Mouse (Mus musculus): ENCODE results near the gene Agmat. TPM values are rescaled to one million over a fixed set of nuclear protein-coding genes. Genes with fewer than 3 reads are reported as not detected.
A peak's percentile ranks its signal among the peaks of the same experiment; 100 is the strongest.

Agmat gene
- polyA plus RNA-seq, 2 experiments, result 11.2 to 18.7 TPM

DNA sequence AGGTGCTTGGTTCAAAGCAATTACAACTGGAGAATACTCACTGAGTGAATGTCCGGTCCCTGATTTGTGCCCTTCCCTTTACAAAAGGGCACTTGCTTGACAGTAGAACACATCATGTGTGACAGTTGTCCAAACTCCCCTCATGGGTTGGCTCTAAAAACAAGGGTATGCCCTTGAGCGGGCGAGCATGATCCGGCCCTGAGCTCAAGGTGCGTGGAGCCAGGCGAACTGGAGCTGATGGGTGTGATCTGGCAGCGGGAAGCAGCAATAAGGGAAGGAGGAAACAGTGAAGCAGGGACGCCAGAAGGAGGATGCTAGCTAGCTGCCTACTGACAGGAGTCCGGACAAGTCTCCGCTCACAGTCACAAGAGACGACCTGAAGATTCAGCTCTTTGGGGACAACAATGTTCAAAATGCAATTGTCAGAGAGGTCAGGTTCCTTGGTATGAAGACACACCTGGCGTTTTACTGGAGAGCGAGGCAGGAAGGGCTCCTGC, 15.7 kb downstream of the Agmat start:
- no peak overlapping the region for H3K9ac ChIP-seq (replicated peaks)
- no peak overlapping the region for H3K27ac ChIP-seq
- H3K4me1 ChIP-seq (replicated peaks; ENCODE audit: control insufficient read depth in 2 of 2, insufficient read depth in 2 of 2, low read length in 1 of 2), result peaks cover 27 to 43% of the 10 kb centered on the region in 2 experiments
- H3K36me3 ChIP-seq (replicated peaks; ENCODE audit: control insufficient read depth, insufficient read depth, low read depth), result peaks cover 26% of the 10 kb centered on the region
- no peaks in the 10 kb centered on the region for H3K27me3 ChIP-seq (ENCODE audit: control insufficient read depth, insufficient read depth, low read length)
- TF ChIP-seq EP300 (IDR thresholded peaks at IDR 0.05; ENCODE audit: low read depth) (no peak), CTCF (IDR thresholded peaks at IDR 0.05; ENCODE audit: low read depth) (no peak)
- H3K4me3 ChIP-seq (ENCODE audit: insufficient read depth in 1 of 2, low read depth in 2 of 2, low read length in 2 of 2), result no peak overlapping the region
- WGBS (ENCODE audit: insufficient replicate concordance), result 88% methylated on average over 13 of the region's 13 CpGs
- DNase-seq (ENCODE audit: low read depth in 3 of 3, low spot score in 3 of 3) (no peak), ATAC-seq (ENCODE audit: insufficient read depth) (no peak)
- no peak overlapping the region for H3K4me2 ChIP-seq (ENCODE audit: low read depth)
- H3K9me3 ChIP-seq (ENCODE audit: control insufficient read depth, low read length), result no peaks in the 10 kb centered on the region

DNA sequence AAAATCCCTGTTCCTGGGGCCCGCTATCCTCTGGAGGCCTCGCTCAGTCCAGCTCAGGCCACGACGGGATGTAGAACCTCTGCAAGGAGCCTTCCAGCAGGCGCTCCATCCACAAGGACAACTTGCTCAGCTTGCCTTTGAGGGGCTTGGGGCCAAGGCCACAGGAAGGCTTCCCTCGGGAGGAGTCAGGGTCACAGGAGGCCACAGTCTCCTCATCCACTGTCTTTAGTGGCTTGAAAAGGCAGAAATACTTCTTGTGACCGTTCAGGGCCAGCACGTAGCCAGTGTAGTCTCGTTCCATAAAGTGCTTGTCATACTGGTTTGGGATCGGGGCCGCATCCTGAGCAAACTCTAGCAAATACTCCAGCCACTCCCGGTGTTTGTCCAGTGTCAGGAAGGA, 17.0 kb downstream of the Agmat start:
- WGBS (ENCODE audit: insufficient replicate concordance), result 88% methylated on average over 12 of the region's 12 CpGs
- DNase-seq (ENCODE audit: low read depth in 3 of 3, low spot score in 3 of 3), result no peak
- Histone ChIP-seq H3K36me3 (replicated peaks; ENCODE audit: control insufficient read depth, insufficient read depth, low read depth) (peaks cover 26% of the 10 kb centered on the region), H3K27me3 (ENCODE audit: control insufficient read depth, insufficient read depth, low read length) (no peaks in the 10 kb centered on the region), H3K9me3 (ENCODE audit: control insufficient read depth, low read length) (no peaks in the 10 kb centered on the region), H3K27ac (no peak overlapping the region), H3K4me3 (ENCODE audit: insufficient read depth in 1 of 2, low read depth in 2 of 2, low read length in 2 of 2) (no peak overlapping the region), H3K4me1 (replicated peaks; ENCODE audit: control insufficient read depth in 2 of 2, insufficient read depth in 2 of 2, low read length in 1 of 2) (peaks cover 35 to 44% of the 10 kb centered on the region in 2 experiments), H3K9ac (replicated peaks) (no peak overlapping the region), H3K4me2 (ENCODE audit: low read depth) (no peak overlapping the region)
- no peak for ATAC-seq (ENCODE audit: insufficient read depth)
- TF ChIP-seq CTCF (IDR thresholded peaks at IDR 0.05; ENCODE audit: low read depth), result no peak
- TF ChIP-seq EP300 (IDR thresholded peaks at IDR 0.05; ENCODE audit: low read depth), result no peak

DNA sequence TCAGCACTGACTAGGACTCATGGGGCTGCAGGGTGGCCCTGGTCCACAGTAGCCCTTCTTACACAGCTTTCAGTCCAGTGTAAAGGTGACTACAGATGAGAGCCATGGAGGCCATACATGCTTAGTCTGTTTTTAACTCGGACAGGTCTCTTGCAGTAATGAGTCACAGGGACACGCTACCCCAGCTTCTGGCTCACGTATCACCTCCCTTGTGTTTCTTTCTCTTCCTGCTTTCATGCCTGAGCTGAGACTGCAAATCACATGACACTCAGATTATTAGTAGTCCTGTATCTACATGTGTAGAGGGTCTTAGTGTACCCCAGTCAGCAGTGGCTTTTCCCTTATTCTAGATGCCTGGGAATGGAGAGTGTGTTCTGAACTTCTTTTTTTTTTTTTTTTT, 18.5 kb downstream of the Agmat start:
- peaks cover 33% of the 10 kb centered on the region for H3K36me3 ChIP-seq (replicated peaks; ENCODE audit: control insufficient read depth, insufficient read depth, low read depth)
- peaks cover 30 to 39% of the 10 kb centered on the region in 2 experiments for H3K4me1 ChIP-seq (replicated peaks; ENCODE audit: control insufficient read depth in 2 of 2, insufficient read depth in 2 of 2, low read length in 1 of 2)
- H3K4me2 ChIP-seq (ENCODE audit: low read depth), result no peak overlapping the region
- ATAC-seq (ENCODE audit: insufficient read depth) (no peak), DNase-seq (ENCODE audit: low read depth in 3 of 3, low spot score in 3 of 3) (no peak)
- no peaks in the 10 kb centered on the region for H3K9me3 ChIP-seq (ENCODE audit: control insufficient read depth, low read length)
- no peaks in the 10 kb centered on the region for H3K27me3 ChIP-seq (ENCODE audit: control insufficient read depth, insufficient read depth, low read length)
- no peak overlapping the region for H3K27ac ChIP-seq
- no peak overlapping the region for H3K4me3 ChIP-seq (ENCODE audit: insufficient read depth in 1 of 2, low read depth in 2 of 2, low read length in 2 of 2)
- no peak overlapping the region for H3K9ac ChIP-seq (replicated peaks)
- 90% methylated on average over 3 of the region's 3 CpGs for WGBS (ENCODE audit: insufficient replicate concordance)
- TF ChIP-seq CTCF (IDR thresholded peaks at IDR 0.05; ENCODE audit: low read depth) (no peak), EP300 (IDR thresholded peaks at IDR 0.05; ENCODE audit: low read depth) (no peak)

GRCm38 (mm10) chr4:141766316-141766667, 19.8 kb downstream of the Agmat start:
- Histone ChIP-seq H3K4me1 (replicated peaks; ENCODE audit: control insufficient read depth in 2 of 2, insufficient read depth in 2 of 2, low read length in 1 of 2) (peaks cover 42 to 50% of the 10 kb centered on the region in 2 experiments), H3K27ac (peak overlapping the region; percentile 70), H3K9me3 (ENCODE audit: control insufficient read depth, low read length) (no peaks in the 10 kb centered on the region), H3K4me2 (ENCODE audit: low read depth) (peak overlapping the region; percentile 68), H3K27me3 (ENCODE audit: control insufficient read depth, insufficient read depth, low read length) (no peaks in the 10 kb centered on the region), H3K9ac (replicated peaks) (peak overlapping the region; percentile 6; the same call in 1 of the 2 replicates), H3K4me3 (ENCODE audit: insufficient read depth in 1 of 2, low read depth in 2 of 2, low read length in 2 of 2) (no peak overlapping the region), H3K36me3 (replicated peaks; ENCODE audit: control insufficient read depth, insufficient read depth, low read depth) (peaks cover 39% of the 10 kb centered on the region)
- no peak for ATAC-seq (ENCODE audit: insufficient read depth)
- TF ChIP-seq CTCF (IDR thresholded peaks at IDR 0.05; ENCODE audit: low read depth), result no peak
- TF ChIP-seq EP300 (IDR thresholded peaks at IDR 0.05; ENCODE audit: low read depth), result no peak
- 55% methylated on average over 8 of the region's 8 CpGs for WGBS (ENCODE audit: insufficient replicate concordance)
- DNase-seq (ENCODE audit: low read depth in 3 of 3, low spot score in 3 of 3), result no peak

- H3K4me3 ChIP-seq (ENCODE audit: insufficient read depth in 1 of 2, low read depth in 2 of 2, low read length in 2 of 2), result peak overlapping the region; percentile 3 to 31; a peak in 3 of 4 replicates
- WGBS (ENCODE audit: insufficient replicate concordance), result 67% methylated on average over 19 of the region's 19 CpGs
- ATAC-seq (ENCODE audit: insufficient read depth), result no peak; the same call in 1 of the 2 replicates
These were observed 20.3 kb downstream of the Agmat start for GRCm38 (mm10) chr4:141766668-141767352.

More at GRCm38 (mm10) chr4:141766668-141767352, 20.3 kb downstream of the Agmat start:
- DNase-seq (ENCODE audit: low read depth in 3 of 3, low spot score in 3 of 3), result no peak
- H3K27me3 ChIP-seq (ENCODE audit: control insufficient read depth, insufficient read depth, low read length), result no peaks in the 10 kb centered on the region
- H3K9me3 ChIP-seq (ENCODE audit: control insufficient read depth, low read length), result no peaks in the 10 kb centered on the region
- H3K4me2 ChIP-seq (ENCODE audit: low read depth), result peak overlapping the region; percentile 68
- H3K27ac ChIP-seq, result peak overlapping the region; percentile 70
- no peak for TF ChIP-seq EP300 (IDR thresholded peaks at IDR 0.05; ENCODE audit: low read depth)
- TF ChIP-seq CTCF (IDR thresholded peaks at IDR 0.05; ENCODE audit: low read depth), result no peak
- peaks cover 48 to 55% of the 10 kb centered on the region in 2 experiments for H3K4me1 ChIP-seq (replicated peaks; ENCODE audit: control insufficient read depth in 2 of 2, insufficient read depth in 2 of 2, low read length in 1 of 2)
- H3K9ac ChIP-seq (replicated peaks), result peak overlapping the region; percentile 29
- H3K36me3 ChIP-seq (replicated peaks; ENCODE audit: control insufficient read depth, insufficient read depth, low read depth), result peaks cover 41% of the 10 kb centered on the region
